Mouse (Mus musculus): ENCODE measurements around the gene Gm4070. TPM values are rescaled to one million over a fixed set of nuclear protein-coding genes. Genes with fewer than 3 reads are reported as not detected.
A peak's percentile ranks its signal among the peaks of the same experiment; 100 is the strongest.
"Not testable (repeated sequence)": the region's sequence is repeated elsewhere in the genome, so short reads cannot be mapped to it uniquely, and the experiment has no call there.

Gm4070 gene
- polyA plus RNA-seq (2015; fragmentation: Nextera tagmentation; extraction: Ambion mirVana): 1.1 and 1.6 TPM in 2 replicates

GRCm38 (mm10) chr7:105953812-105954211, at the start of gene Gm4070:
Gm4070 (minus strand) TSS chr7:105953967.
- not testable (repeated sequence) for H3K27me3 ChIP-seq (replicated peaks; ENCODE audit: insufficient read depth, low read length); H3K4me2 ChIP-seq (replicated peaks; ENCODE audit: low read depth, low read length); DNase-seq (ENCODE audit: low spot score); H3K4me3 ChIP-seq (ENCODE audit: low read depth, low read length); H3K9me3 ChIP-seq (ENCODE audit: low read length); H3K36me3 ChIP-seq (ENCODE audit: insufficient read depth, low read length); H3K27ac ChIP-seq (ENCODE audit: low read length); H3K9ac ChIP-seq (replicated peaks; ENCODE audit: low read depth); H3K4me1 ChIP-seq (ENCODE audit: insufficient read depth, low read depth, low read length)
- WGBS: 20% methylated on average over 1 of the region's 1 CpGs
- peak; percentile 55; the same call in 1 of the 2 replicates for ATAC-seq

GRCm38 (mm10) chr7:105954540-105954939, 773 bp upstream of the Gm4070 start:
- ATAC-seq; H3K4me1 ChIP-seq (ENCODE audit: insufficient read depth, low read depth, low read length); H3K4me2 ChIP-seq (replicated peaks; ENCODE audit: low read depth, low read length); H3K27me3 ChIP-seq (replicated peaks; ENCODE audit: insufficient read depth, low read length); H3K27ac ChIP-seq (ENCODE audit: low read length); DNase-seq (ENCODE audit: low spot score); H3K9me3 ChIP-seq (ENCODE audit: low read length); H3K4me3 ChIP-seq (ENCODE audit: low read depth, low read length); H3K36me3 ChIP-seq (ENCODE audit: insufficient read depth, low read length); H3K9ac ChIP-seq (replicated peaks; ENCODE audit: low read depth): not testable (repeated sequence)

- not testable (repeated sequence) for H3K9me3 ChIP-seq (ENCODE audit: low read length); H3K4me3 ChIP-seq (ENCODE audit: low read depth, low read length); H3K27ac ChIP-seq (ENCODE audit: low read length); H3K4me2 ChIP-seq (replicated peaks; ENCODE audit: low read depth, low read length); H3K9ac ChIP-seq (replicated peaks; ENCODE audit: low read depth); H3K4me1 ChIP-seq (ENCODE audit: insufficient read depth, low read depth, low read length); H3K27me3 ChIP-seq (replicated peaks; ENCODE audit: insufficient read depth, low read length); H3K36me3 ChIP-seq (ENCODE audit: insufficient read depth, low read length); DNase-seq (ENCODE audit: low spot score)
- ATAC-seq: peak; percentile 56; the same call in 1 of the 2 replicates
- WGBS: no CpG with 5 or more reads among the region's 5 CpGs
Observed at GRCm38 (mm10) chr7:105952408-105952807, 1.4 kb downstream of the Gm4070 start.

GRCm38 (mm10) chr7:105945238-105945637, 8.5 kb downstream of the Gm4070 start:
- H3K4me3 ChIP-seq (ENCODE audit: low read depth, low read length); ATAC-seq; H3K4me2 ChIP-seq (replicated peaks; ENCODE audit: low read depth, low read length); H3K4me1 ChIP-seq (ENCODE audit: insufficient read depth, low read depth, low read length); H3K36me3 ChIP-seq (ENCODE audit: insufficient read depth, low read length); H3K9me3 ChIP-seq (ENCODE audit: low read length); H3K27ac ChIP-seq (ENCODE audit: low read length); DNase-seq (ENCODE audit: low spot score); H3K9ac ChIP-seq (replicated peaks; ENCODE audit: low read depth); H3K27me3 ChIP-seq (replicated peaks; ENCODE audit: insufficient read depth, low read length): not testable (repeated sequence)
- 71% methylated on average over 1 of the region's 3 CpGs for WGBS

- H3K4me1 ChIP-seq (ENCODE audit: insufficient read depth, low read depth, low read length); H3K9ac ChIP-seq (replicated peaks; ENCODE audit: low read depth); H3K4me2 ChIP-seq (replicated peaks; ENCODE audit: low read depth, low read length); H3K4me3 ChIP-seq (ENCODE audit: low read depth, low read length); H3K9me3 ChIP-seq (ENCODE audit: low read length); DNase-seq (ENCODE audit: low spot score); H3K36me3 ChIP-seq (ENCODE audit: insufficient read depth, low read length); H3K27me3 ChIP-seq (replicated peaks; ENCODE audit: insufficient read depth, low read length); ATAC-seq; H3K27ac ChIP-seq (ENCODE audit: low read length): not testable (repeated sequence)
- WGBS: no CpG with 5 or more reads among the region's 1 CpGs
Observed at GRCm38 (mm10) chr7:105932132-105932531, 21.6 kb downstream of the Gm4070 start.

- WGBS: no CpG with 5 or more reads among the region's 2 CpGs
- H3K9me3 ChIP-seq (ENCODE audit: low read length): not testable (repeated sequence)
Observed at GRCm38 (mm10) chr7:105883588-105884336, 70.0 kb downstream of the Gm4070 start.

GRCm38 (mm10) chr7:105879717-105880484, 73.9 kb downstream of the Gm4070 start:
- H3K4me3 ChIP-seq (ENCODE audit: low read depth, low read length); H3K9me3 ChIP-seq (ENCODE audit: low read length); H3K9ac ChIP-seq (replicated peaks; ENCODE audit: low read depth); H3K4me2 ChIP-seq (replicated peaks; ENCODE audit: low read depth, low read length); H3K27ac ChIP-seq (ENCODE audit: low read length); H3K27me3 ChIP-seq (replicated peaks; ENCODE audit: insufficient read depth, low read length); H3K4me1 ChIP-seq (ENCODE audit: insufficient read depth, low read depth, low read length); DNase-seq (ENCODE audit: low spot score); H3K36me3 ChIP-seq (ENCODE audit: insufficient read depth, low read length); ATAC-seq: not testable (repeated sequence)
- 59% methylated on average over 1 of the region's 2 CpGs for WGBS

More at GRCm38 (mm10) chr7:105883588-105884336, 70.0 kb downstream of the Gm4070 start:
- H3K9ac ChIP-seq (replicated peaks; ENCODE audit: low read depth); H3K36me3 ChIP-seq (ENCODE audit: insufficient read depth, low read length); H3K27me3 ChIP-seq (replicated peaks; ENCODE audit: insufficient read depth, low read length); H3K27ac ChIP-seq (ENCODE audit: low read length); H3K4me1 ChIP-seq (ENCODE audit: insufficient read depth, low read depth, low read length); DNase-seq (ENCODE audit: low spot score); H3K4me3 ChIP-seq (ENCODE audit: low read depth, low read length); ATAC-seq; H3K4me2 ChIP-seq (replicated peaks; ENCODE audit: low read depth, low read length): not testable (repeated sequence)

GRCm38 (mm10) chr7:105855718-105856560, 97.8 kb downstream of the Gm4070 start:
- ATAC-seq; H3K27ac ChIP-seq (ENCODE audit: low read length); H3K36me3 ChIP-seq (ENCODE audit: insufficient read depth, low read length); H3K9ac ChIP-seq (replicated peaks; ENCODE audit: low read depth); H3K4me1 ChIP-seq (ENCODE audit: insufficient read depth, low read depth, low read length); DNase-seq (ENCODE audit: low spot score); H3K9me3 ChIP-seq (ENCODE audit: low read length); H3K4me3 ChIP-seq (ENCODE audit: low read depth, low read length); H3K4me2 ChIP-seq (replicated peaks; ENCODE audit: low read depth, low read length); H3K27me3 ChIP-seq (replicated peaks; ENCODE audit: insufficient read depth, low read length): not testable (repeated sequence)
- no CpG with 5 or more reads among the region's 2 CpGs for WGBS

Data from lung, postnatal 0 days (tissue).